Mouse (Mus musculus): ENCODE measurements at regions not wholly inside any gene's neighbourhood (a gene's known extent, or its start where the extent isn't known, plus 50 kb on each side); places are given as distances from the start of the nearest gene placed in this dataset.

DNA sequence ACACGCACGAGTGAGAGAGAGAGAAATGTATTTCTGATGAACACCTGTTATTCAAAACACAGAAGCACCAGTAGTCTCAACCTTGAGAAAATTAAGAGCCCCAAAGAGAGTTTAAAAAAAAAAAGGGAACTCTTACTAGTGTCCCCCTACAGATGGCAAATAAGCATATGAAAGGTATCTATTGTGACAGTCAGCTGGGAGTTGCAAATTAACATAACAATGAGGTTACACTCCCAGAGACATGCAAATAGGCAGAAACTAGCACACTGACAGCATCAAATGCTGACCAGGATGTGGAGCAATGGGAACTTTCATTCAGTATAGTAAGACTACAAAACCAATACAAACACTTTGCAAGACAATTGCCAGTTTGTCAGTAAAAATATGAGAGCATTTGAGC lies 619.1 kb upstream of the Zeb2 start:
- no peak overlapping the region for H3K27ac ChIP-seq (ENCODE audit: insufficient read depth, low read depth, low read length)
- TF ChIP-seq POLR2A (IDR thresholded peaks at IDR 0.05; ENCODE audit: low read depth, low read length) (no peak), CTCF (conservative IDR thresholded peaks at IDR 0.05; ENCODE audit: insufficient read depth, insufficient read length, low read depth, low read length) (no peak)
- H3K27me3 ChIP-seq (replicated peaks; ENCODE audit: control insufficient read depth, insufficient read depth, low read length): no peaks in the 10 kb centered on the region
- DNase-seq: no peak
- 78% methylated on average over 2 of the region's 2 CpGs for WGBS
- no peaks in the 10 kb centered on the region for H3K36me3 ChIP-seq (ENCODE audit: control insufficient read depth, insufficient read depth, low read length)
- H3K4me3 ChIP-seq (ENCODE audit: insufficient read depth, low read depth, low read length): no peak overlapping the region
- no peaks in the 10 kb centered on the region for H3K4me1 ChIP-seq (ENCODE audit: control insufficient read depth, insufficient read depth, low read length)

- H3K36me3 ChIP-seq (ENCODE audit: control insufficient read depth, insufficient read depth, low read length): no peaks in the 10 kb centered on the region
- no peak overlapping the region for H3K4me3 ChIP-seq (ENCODE audit: insufficient read depth, low read depth, low read length)
- H3K4me1 ChIP-seq (ENCODE audit: control insufficient read depth, insufficient read depth, low read length): no peaks in the 10 kb centered on the region
- no peak overlapping the region for H3K27ac ChIP-seq (ENCODE audit: insufficient read depth, low read depth, low read length)
- 93% methylated on average over 4 of the region's 4 CpGs for WGBS
- TF ChIP-seq POLR2A (IDR thresholded peaks at IDR 0.05; ENCODE audit: low read depth, low read length): no peak
- TF ChIP-seq CTCF (conservative IDR thresholded peaks at IDR 0.05; ENCODE audit: insufficient read depth, insufficient read length, low read depth, low read length): no peak
- DNase-seq: no peak
- no peaks in the 10 kb centered on the region for H3K27me3 ChIP-seq (replicated peaks; ENCODE audit: control insufficient read depth, insufficient read depth, low read length)
Observed at GRCm38 (mm10) chr2:45713997-45714396, 596.8 kb upstream of the Zeb2 start.

GRCm38 (mm10) chr2:45707026-45707425 lies 589.8 kb upstream of the Zeb2 start:
- Histone ChIP-seq H3K4me1 (ENCODE audit: control insufficient read depth, insufficient read depth, low read length) (no peaks in the 10 kb centered on the region), H3K27me3 (replicated peaks; ENCODE audit: control insufficient read depth, insufficient read depth, low read length) (no peaks in the 10 kb centered on the region), H3K4me3 (ENCODE audit: insufficient read depth, low read depth, low read length) (no peak overlapping the region), H3K36me3 (ENCODE audit: control insufficient read depth, insufficient read depth, low read length) (no peaks in the 10 kb centered on the region), H3K27ac (ENCODE audit: insufficient read depth, low read depth, low read length) (no peak overlapping the region)
- TF ChIP-seq POLR2A (IDR thresholded peaks at IDR 0.05; ENCODE audit: low read depth, low read length): no peak
- DNase-seq: peak; percentile 29

DNA sequence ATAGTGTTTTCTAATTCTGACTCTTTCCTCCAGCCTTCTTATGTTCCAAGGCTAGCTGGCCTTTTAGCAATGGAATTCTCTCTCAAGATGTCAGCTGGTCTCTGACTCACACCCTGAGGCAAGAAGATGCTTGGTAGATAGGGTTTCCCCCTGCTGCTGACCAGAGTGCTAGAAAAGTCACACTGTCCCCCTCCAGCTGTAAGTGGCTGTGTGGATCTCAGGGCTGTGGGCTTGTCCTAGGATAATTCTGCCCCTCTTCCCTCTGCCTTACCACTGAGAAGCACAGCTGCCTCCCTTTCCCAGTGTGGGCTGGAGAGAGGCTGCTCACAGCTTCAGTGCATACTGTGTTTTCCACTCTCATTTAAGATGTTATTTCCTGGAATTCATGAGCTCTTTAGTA lies 585.3 kb upstream of the Zeb2 start:
- no peaks in the 10 kb centered on the region for H3K4me1 ChIP-seq (ENCODE audit: control insufficient read depth, insufficient read depth, low read length)
- no peak overlapping the region for H3K27ac ChIP-seq (ENCODE audit: insufficient read depth, low read depth, low read length)
- no peaks in the 10 kb centered on the region for H3K36me3 ChIP-seq (ENCODE audit: control insufficient read depth, insufficient read depth, low read length)
- TF ChIP-seq POLR2A (IDR thresholded peaks at IDR 0.05; ENCODE audit: low read depth, low read length) (no peak), CTCF (conservative IDR thresholded peaks at IDR 0.05; ENCODE audit: insufficient read depth, insufficient read length, low read depth, low read length) (no peak)
- no peak for DNase-seq
- H3K4me3 ChIP-seq (ENCODE audit: insufficient read depth, low read depth, low read length): no peak overlapping the region
- no peaks in the 10 kb centered on the region for H3K27me3 ChIP-seq (replicated peaks; ENCODE audit: control insufficient read depth, insufficient read depth, low read length)

DNA sequence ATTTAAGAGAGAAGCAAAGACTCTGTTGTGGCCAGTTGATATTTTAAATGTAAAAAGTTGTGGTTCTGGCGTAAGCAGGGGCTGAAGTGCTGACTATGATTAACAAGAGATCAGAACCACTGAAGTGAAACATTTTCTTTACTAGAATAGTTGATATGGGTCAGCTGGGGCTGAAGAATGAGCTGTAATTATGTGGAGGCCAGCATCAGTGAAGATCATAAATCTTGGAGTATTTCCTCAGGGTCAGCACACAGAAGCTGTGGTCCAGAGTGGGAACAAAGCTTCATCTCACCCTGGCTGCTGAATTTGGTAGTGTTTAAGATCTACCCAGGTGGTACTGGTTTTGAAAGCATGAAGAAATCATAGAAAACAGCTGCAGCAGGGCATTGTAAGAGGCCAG lies 583.4 kb upstream of the Zeb2 start:
- DNase-seq: no peak
- H3K27me3 ChIP-seq (replicated peaks; ENCODE audit: control insufficient read depth, insufficient read depth, low read length): no peaks in the 10 kb centered on the region
- no peaks in the 10 kb centered on the region for H3K36me3 ChIP-seq (ENCODE audit: control insufficient read depth, insufficient read depth, low read length)
- H3K27ac ChIP-seq (ENCODE audit: insufficient read depth, low read depth, low read length): no peak overlapping the region
- no peaks in the 10 kb centered on the region for H3K4me1 ChIP-seq (ENCODE audit: control insufficient read depth, insufficient read depth, low read length)
- TF ChIP-seq CTCF (conservative IDR thresholded peaks at IDR 0.05; ENCODE audit: insufficient read depth, insufficient read length, low read depth, low read length) (no peak), POLR2A (IDR thresholded peaks at IDR 0.05; ENCODE audit: low read depth, low read length) (no peak)
- no peak overlapping the region for H3K4me3 ChIP-seq (ENCODE audit: insufficient read depth, low read depth, low read length)
- WGBS: 48% methylated on average over 1 of the region's 1 CpGs

DNA sequence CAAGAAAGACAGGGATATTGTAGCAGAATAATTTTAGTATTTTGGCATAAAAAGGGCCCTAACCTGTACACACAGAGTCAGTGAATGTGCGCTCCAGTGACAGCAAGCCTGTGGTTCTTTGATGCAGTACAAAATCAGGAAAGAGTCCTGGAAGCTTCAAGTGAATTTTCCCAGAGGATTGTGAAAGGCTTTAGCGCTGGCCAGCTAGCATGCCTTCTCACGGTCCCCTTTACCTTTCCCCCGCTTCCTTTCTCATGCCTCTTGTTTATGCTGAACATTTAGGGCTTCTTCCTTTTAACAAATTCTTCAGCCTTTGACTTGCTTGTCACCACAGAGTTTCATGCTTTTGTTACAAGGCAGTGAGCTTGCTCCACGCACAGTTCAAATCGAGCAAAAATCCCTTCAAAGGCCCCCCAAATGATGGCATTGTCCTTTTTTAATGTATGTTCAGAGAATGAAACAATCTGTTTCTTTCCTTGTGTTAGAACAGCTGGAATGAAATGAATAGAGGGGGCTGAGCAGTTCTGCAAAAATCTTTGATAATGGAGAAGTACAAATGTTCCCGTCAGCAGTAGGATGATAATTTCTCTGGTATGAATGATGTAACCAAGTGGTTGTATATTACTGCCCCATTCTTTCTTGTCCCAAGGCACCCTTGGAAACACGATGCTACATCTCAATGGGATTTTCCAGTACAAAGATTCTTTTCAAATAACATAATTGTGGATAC lies 576.3 kb upstream of the Zeb2 start:
- TF ChIP-seq POLR2A (IDR thresholded peaks at IDR 0.05; ENCODE audit: low read depth, low read length) (no peak), CTCF (conservative IDR thresholded peaks at IDR 0.05; ENCODE audit: insufficient read depth, insufficient read length, low read depth, low read length) (no peak)
- H3K27me3 ChIP-seq (replicated peaks; ENCODE audit: control insufficient read depth, insufficient read depth, low read length): no peaks in the 10 kb centered on the region
- no peak overlapping the region for H3K4me3 ChIP-seq (ENCODE audit: insufficient read depth, low read depth, low read length)
- WGBS: 80% methylated on average over 8 of the region's 8 CpGs
- no peak overlapping the region for H3K27ac ChIP-seq (ENCODE audit: insufficient read depth, low read depth, low read length)
- no peaks in the 10 kb centered on the region for H3K36me3 ChIP-seq (ENCODE audit: control insufficient read depth, insufficient read depth, low read length)
- DNase-seq: no peak
- no peaks in the 10 kb centered on the region for H3K4me1 ChIP-seq (ENCODE audit: control insufficient read depth, insufficient read depth, low read length)

GRCm38 (mm10) chr2:45692819-45693218 lies 575.6 kb upstream of the Zeb2 start:
- DNase-seq: no peak
- WGBS: 79% methylated on average over 1 of the region's 1 CpGs
- Histone ChIP-seq H3K36me3 (ENCODE audit: control insufficient read depth, insufficient read depth, low read length) (no peaks in the 10 kb centered on the region), H3K27me3 (replicated peaks; ENCODE audit: control insufficient read depth, insufficient read depth, low read length) (no peaks in the 10 kb centered on the region), H3K4me3 (ENCODE audit: insufficient read depth, low read depth, low read length) (no peak overlapping the region), H3K4me1 (ENCODE audit: control insufficient read depth, insufficient read depth, low read length) (no peaks in the 10 kb centered on the region), H3K27ac (ENCODE audit: insufficient read depth, low read depth, low read length) (no peak overlapping the region)
- TF ChIP-seq CTCF (conservative IDR thresholded peaks at IDR 0.05; ENCODE audit: insufficient read depth, insufficient read length, low read depth, low read length): no peak
- no peak for TF ChIP-seq POLR2A (IDR thresholded peaks at IDR 0.05; ENCODE audit: low read depth, low read length)

All from kidney, adult 2 months (tissue).